Comparison of ENCODE assay signal across 9 mouse cellular contexts in genomic region chr2:118499135-118499961, GRCm38 (mm10). TPM values are rescaled to one million over a fixed set of nuclear protein-coding genes. Genes with fewer than 3 reads are reported as not detected.
DNase-seq lines count a peak whose midpoint lies in the region; ATAC-seq and TF ChIP-seq lines count a peak whose summit lies in the region.
"Had no signal": no experiment of that assay in that cellular context is flagged by ENCODE, and none has a peak within 500 bp of the region (broad histone marks: within the 10 kb centered on the region; RNA-seq: fewer than 3 reads in every experiment).

No protein-coding gene starts in this region.

- H3K4me1 ChIP-seq in intestine, embryonic 14.5 days (replicated peaks; ENCODE audit: control insufficient read depth, insufficient read depth, low read length), result peaks cover 13% of the 10 kb centered on the region
- no peaks in the 10 kb centered on the region for H3K4me1 ChIP-seq in intestine, postnatal 0 days (replicated peaks; ENCODE audit: control insufficient read depth, insufficient read depth, low read length)
- H3K4me1 ChIP-seq in limb, embryonic 11.5 days (ENCODE audit: control insufficient read depth, insufficient read depth, low read length), result peaks cover 21% of the 10 kb centered on the region
- H3K4me1 ChIP-seq in thymus, adult 2 months (replicated peaks; ENCODE audit: control insufficient read depth, insufficient read depth, low read length), result peaks cover 62% of the 10 kb centered on the region

- no peak overlapping the region for H3K4me2 ChIP-seq in intestine, embryonic 14.5 days (ENCODE audit: low read length)
- no peak overlapping the region for H3K4me2 ChIP-seq in intestine, postnatal 0 days (replicated peaks; ENCODE audit: low read depth)
- 0 out of 2 replicates have a peak overlapping the region, but pooled peaks have one; percentile 1 for H3K4me2 ChIP-seq in limb, embryonic 11.5 days (ENCODE audit: low read depth, severe bottlenecking)
- H3K4me2 ChIP-seq: midbrain, embryonic 12.5 days had no signal

- TF ChIP-seq CTCF in intestine, postnatal 0 days (IDR thresholded peaks at IDR 0.05; ENCODE audit: low read depth), result no peak
- TF ChIP-seq CTCF in thymus, adult 2 months (IDR thresholded peaks at IDR 0.05; ENCODE audit: borderline replicate concordance, control insufficient read depth, extremely low read depth, insufficient read depth, low read length, poor library complexity), result no peak

- H3K4me3 ChIP-seq in intestine, embryonic 14.5 days (ENCODE audit: low read depth, low read length), result no peak overlapping the region
- no peak overlapping the region for H3K4me3 ChIP-seq in intestine, postnatal 0 days (ENCODE audit: low read depth, low read length)
- no peak overlapping the region for H3K4me3 ChIP-seq in limb, embryonic 11.5 days (ENCODE audit: low read depth, low read length)
- peak overlapping the region; percentile 20 for H3K4me3 ChIP-seq in thymus, adult 2 months (ENCODE audit: control insufficient read depth, insufficient read depth, low read length)
- H3K4me3 ChIP-seq: midbrain, embryonic 12.5 days had no signal

- H3K36me3 ChIP-seq in intestine, embryonic 14.5 days (ENCODE audit: control insufficient read depth, insufficient read depth, low read length), result no peaks in the 10 kb centered on the region
- no peaks in the 10 kb centered on the region for H3K36me3 ChIP-seq in intestine, postnatal 0 days (ENCODE audit: control insufficient read depth, insufficient read depth)
- no peaks in the 10 kb centered on the region for H3K36me3 ChIP-seq in limb, embryonic 11.5 days (ENCODE audit: control insufficient read depth, insufficient read depth, low read length)
- no peaks in the 10 kb centered on the region for H3K36me3 ChIP-seq in thymus, adult 2 months (ENCODE audit: control insufficient read depth, insufficient read depth, low read length)
- H3K36me3 ChIP-seq: midbrain, embryonic 12.5 days had no signal

- H3K9ac ChIP-seq in intestine, embryonic 14.5 days (ENCODE audit: low read length), result no peak overlapping the region
- no peak overlapping the region for H3K9ac ChIP-seq in intestine, postnatal 0 days (ENCODE audit: low read depth, low read length)
- H3K9ac ChIP-seq in limb, embryonic 11.5 days (ENCODE audit: low read length), result no peak overlapping the region
- H3K9ac ChIP-seq: midbrain, embryonic 12.5 days had no signal

- 43% methylated on average over 20 of the region's 20 CpGs for WGBS in intestine, embryonic 14.5 days
- WGBS in intestine, postnatal 0 days, result 46% methylated on average over 20 of the region's 20 CpGs
- 38% methylated on average over 20 of the region's 20 CpGs for WGBS in limb, embryonic 11.5 days
- WGBS in thymus, adult 2 months, result 2% methylated on average over 20 of the region's 20 CpGs

- peak overlapping the region; percentile 22; the same call in 1 of the 2 replicates for H3K27ac ChIP-seq in intestine, embryonic 14.5 days (ENCODE audit: low read depth)
- no peak overlapping the region for H3K27ac ChIP-seq in intestine, postnatal 0 days (ENCODE audit: low read depth, low read length)
- peak overlapping the region; percentile 10; the same call in 1 of the 2 replicates for H3K27ac ChIP-seq in limb, embryonic 11.5 days (replicated peaks; ENCODE audit: low read depth, low read length)
- peak overlapping the region; percentile 99 for H3K27ac ChIP-seq in thymus, adult 2 months (ENCODE audit: control insufficient read depth, insufficient read depth, low read length)
- H3K27ac ChIP-seq: midbrain, embryonic 12.5 days had no signal

- DNase-seq in intestine, embryonic 14.5 days (ENCODE audit: low spot score), result no peak
- peak; percentile 57 for DNase-seq in CD4-positive helper T cell, adult 2 months (ENCODE audit: low read depth, low spot score)
- peak; percentile 50 to 73 for DNase-seq in gastrocnemius, adult 8-10 months (ENCODE audit: low spot score in 2 of 2)
- DNase-seq in limb, embryonic 11.5 days (ENCODE audit: low spot score), result peak; percentile 74
- peak; percentile 92 for DNase-seq in thymus, adult 2 months
- DNase-seq in yolk sac, embryonic 10.5 days (ENCODE audit: low spot score), result no peak
- no peak for DNase-seq in ovary, postnatal 10 days (ENCODE audit: low spot score)

- H3K27me3 ChIP-seq in intestine, embryonic 14.5 days (replicated peaks; ENCODE audit: control insufficient read depth, insufficient read depth, low read length), result no peaks in the 10 kb centered on the region
- no peaks in the 10 kb centered on the region for H3K27me3 ChIP-seq in intestine, postnatal 0 days (replicated peaks; ENCODE audit: control insufficient read depth, insufficient read depth, low read length)
- H3K27me3 ChIP-seq in limb, embryonic 11.5 days (ENCODE audit: control insufficient read depth, insufficient read depth, low read length), result no peaks in the 10 kb centered on the region
- no peaks in the 10 kb centered on the region for H3K27me3 ChIP-seq in thymus, adult 2 months (ENCODE audit: control insufficient read depth, insufficient read depth, low read length)
- H3K27me3 ChIP-seq: midbrain, embryonic 12.5 days had no signal

- no peak for ATAC-seq in intestine, embryonic 14.5 days (replicated peaks; ENCODE audit: low FRiP score, low TSS enrichment, low read depth)
- ATAC-seq in intestine, postnatal 0 days, result no peak
- peak; percentile 88 for ATAC-seq in limb, embryonic 11.5 days (ENCODE audit: insufficient number of reproducible peaks, low FRiP score, low TSS enrichment, low read depth)

- H3K9me3 ChIP-seq in intestine, embryonic 14.5 days (ENCODE audit: control insufficient read depth, low read length), result no peaks in the 10 kb centered on the region
- no peaks in the 10 kb centered on the region for H3K9me3 ChIP-seq in intestine, postnatal 0 days (ENCODE audit: control insufficient read depth)
- no peaks in the 10 kb centered on the region for H3K9me3 ChIP-seq in limb, embryonic 11.5 days (ENCODE audit: control insufficient read depth, low read length)
- H3K9me3 ChIP-seq: midbrain, embryonic 12.5 days had no signal

- peak; percentile 63 for TF ChIP-seq POLR2A in thymus, adult 2 months (IDR thresholded peaks at IDR 0.05; ENCODE audit: control insufficient read depth, extremely low read depth, insufficient read depth, low read length, poor library complexity)

RNA-seq across cellular contexts. Expression of gene Srp14, which starts 19.8 kb away (rescaled TPM):
- polyA plus RNA-seq in intestine, embryonic 14.5 days (2014; fragmentation: Nextera tagmentation; extraction: Ambion mirVana), result 203 and 215 TPM in 2 replicates
- 164 and 168 TPM in 2 replicates for polyA plus RNA-seq in intestine, postnatal 0 days (2015; fragmentation: Nextera tagmentation; extraction: Ambion mirVana)
- total RNA-seq in gastrocnemius, adult 8-10 months (2022), result 100 to 1,000 TPM; 139 to 157 (median 152) TPM
- polyA plus RNA-seq in limb, embryonic 11.5 days (2014; fragmentation: Nextera tagmentation; extraction: Ambion mirVana), result 231 TPM in 2 replicates
- polyA plus RNA-seq in thymus, adult 2 months (2012; rRNA removed), result 59.9 and 82.7 TPM in 2 replicates

RNA-seq across cellular contexts. Expression of gene Bmf, which starts 50.1 kb away (rescaled TPM):
- polyA plus RNA-seq in intestine, embryonic 14.5 days (2014; fragmentation: Nextera tagmentation; extraction: Ambion mirVana), result 4.9 and 5.0 TPM in 2 replicates
- 1.4 and 1.7 TPM in 2 replicates for polyA plus RNA-seq in intestine, postnatal 0 days (2015; fragmentation: Nextera tagmentation; extraction: Ambion mirVana)
- 1 to 10 TPM; 1.6 to 4.7 (median 1.9) TPM for total RNA-seq in gastrocnemius, adult 8-10 months (2022)
- polyA plus RNA-seq in limb, embryonic 11.5 days (2014; fragmentation: Nextera tagmentation; extraction: Ambion mirVana), result 3.8 and 7.5 TPM in 2 replicates
- 67.3 and 80.9 TPM in 2 replicates for polyA plus RNA-seq in thymus, adult 2 months (2012; rRNA removed)

Comparison
In these comparisons a context has a peak if more than half of its experiments do, and no peak if none do; other contexts are left out.
1. DNase-seq: peak in CD4-positive helper T cell, adult 2 months (single experiment), gastrocnemius, adult 8-10 months (2 of 2), limb, embryonic 11.5 days (single experiment) and thymus, adult 2 months (single experiment); none in intestine, embryonic 14.5 days (single experiment), yolk sac, embryonic 10.5 days (single experiment) and ovary, postnatal 10 days (single experiment).